27 mouse cellular contexts compared by ENCODE assay signal in the genomic region with DNA sequence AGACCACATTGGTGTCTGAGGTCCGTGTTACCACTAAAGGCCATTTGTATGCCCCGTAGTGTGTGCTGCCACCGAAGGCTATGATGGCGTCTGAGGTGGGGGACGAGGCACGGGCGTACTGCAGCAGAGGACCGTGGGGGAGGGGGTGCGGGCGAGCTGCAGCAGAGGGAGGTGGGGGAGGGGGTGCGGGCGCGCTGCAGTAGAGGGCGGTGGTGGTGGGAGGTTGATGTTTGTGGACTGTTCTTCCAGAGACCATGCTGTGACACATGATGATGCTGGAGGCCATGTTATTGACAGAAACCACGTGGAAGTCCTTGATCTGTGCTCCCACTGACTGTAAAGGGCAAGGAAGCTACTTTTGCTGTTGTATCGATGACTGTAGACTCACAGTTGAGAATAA. TPM values are rescaled to one million over a fixed set of nuclear protein-coding genes. Genes with fewer than 3 reads are reported as not detected.
DNase-seq lines count a peak whose midpoint lies in the region; ATAC-seq lines count a peak whose summit lies in the region.
"Had no signal": no experiment of that assay in that cellular context is flagged by ENCODE, and none has a peak within 500 bp of the region (broad histone marks: within the 10 kb centered on the region; RNA-seq: fewer than 3 reads in every experiment).

No protein-coding gene starts in this region.

- no peak overlapping the region for H3K4me3 ChIP-seq in liver, embryonic 12.5 days
- H3K4me3 ChIP-seq in liver, embryonic 16.5 days (ENCODE audit: low read depth, low read length) = no peak overlapping the region
- no peak overlapping the region for H3K4me3 ChIP-seq in liver, embryonic 11.5 days (ENCODE audit: low read depth, low read length)
- H3K4me3 ChIP-seq: embryonic facial prominence, embryonic 10.5 days; embryonic facial prominence, embryonic 12.5 days; forebrain, embryonic 10.5 days; forebrain, embryonic 12.5 days had no signal

- H3K27ac ChIP-seq in liver, embryonic 12.5 days = no peak overlapping the region
- no peak overlapping the region for H3K27ac ChIP-seq in liver, embryonic 16.5 days (ENCODE audit: low read length)
- no peak overlapping the region for H3K27ac ChIP-seq in liver, embryonic 11.5 days (ENCODE audit: low read depth, low read length)
- H3K27ac ChIP-seq: embryonic facial prominence, embryonic 10.5 days; embryonic facial prominence, embryonic 12.5 days; forebrain, embryonic 10.5 days; forebrain, embryonic 12.5 days had no signal

- H3K4me2 ChIP-seq in liver, embryonic 12.5 days = no peak overlapping the region; the same call in 1 of the 2 replicates
- H3K4me2 ChIP-seq in liver, embryonic 16.5 days (ENCODE audit: low read depth, low read length) = no peak overlapping the region
- H3K4me2 ChIP-seq in liver, embryonic 11.5 days = no peak overlapping the region
- H3K4me2 ChIP-seq: embryonic facial prominence, embryonic 12.5 days; forebrain, embryonic 12.5 days had no signal

- peaks cover 35% of the 10 kb centered on the region for H3K36me3 ChIP-seq in liver, embryonic 12.5 days
- H3K36me3 ChIP-seq in liver, embryonic 16.5 days (ENCODE audit: control insufficient read depth, insufficient read depth) = peaks cover 10% of the 10 kb centered on the region
- H3K36me3 ChIP-seq in liver, embryonic 11.5 days (ENCODE audit: control insufficient read depth, insufficient read depth, low read length) = peaks cover 7% of the 10 kb centered on the region; the same call in 1 of the 2 replicates

- no peak overlapping the region for H3K9ac ChIP-seq in liver, embryonic 12.5 days
- H3K9ac ChIP-seq in liver, embryonic 16.5 days (ENCODE audit: low read depth, low read length) = no peak overlapping the region
- no peak overlapping the region for H3K9ac ChIP-seq in liver, embryonic 11.5 days (ENCODE audit: low read depth, low read length)
- H3K9ac ChIP-seq: embryonic facial prominence, embryonic 12.5 days; forebrain, embryonic 12.5 days had no signal

- no peaks in the 10 kb centered on the region for H3K27me3 ChIP-seq in liver, embryonic 12.5 days (replicated peaks)
- no peaks in the 10 kb centered on the region for H3K27me3 ChIP-seq in liver, embryonic 16.5 days (ENCODE audit: control insufficient read depth, insufficient read depth, low read depth, low read length)
- no peaks in the 10 kb centered on the region for H3K27me3 ChIP-seq in liver, embryonic 11.5 days (replicated peaks; ENCODE audit: control insufficient read depth, insufficient read depth, low read length)
- H3K27me3 ChIP-seq: CH12.LX; embryonic facial prominence, embryonic 12.5 days; forebrain, embryonic 12.5 days; Patski had no signal

- no peak; the same call in 1 of the 2 replicates for ATAC-seq in liver, embryonic 12.5 days
- peak; percentile 53 for ATAC-seq in liver, embryonic 16.5 days (ENCODE audit: low read depth)
- no peak for ATAC-seq in liver, embryonic 11.5 days (replicated peaks; ENCODE audit: low FRiP score)
- ATAC-seq in erythroid progenitor cell, adult 5-6 weeks (replicated peaks; ENCODE audit: low FRiP score, poor library complexity, severe bottlenecking) = no peak
- ATAC-seq: activated CD4-positive, CD25-positive, alpha-beta regulatory T cell, adult 4 months; CD4-positive, CD25-positive, alpha-beta regulatory T cell, adult 4 months; forebrain, embryonic 14.5 days; forebrain, embryonic 16.5 days; Patski had no signal

- DNase-seq in adrenal gland, adult 2 months = peak; percentile 48
- DNase-seq in adrenal gland, postnatal 14 days = no peak
- peak; percentile 23 for DNase-seq in liver
- DNase-seq in liver, embryonic 11.5 days (ENCODE audit: low spot score) = no peak
- DNase-seq in ES-CJ7 (ENCODE audit: low read depth, low spot score) = peak; percentile 33
- DNase-seq: adrenal gland, postnatal 10 days; adrenal gland, postnatal 36 days; B cell, adult 2 months; cerebellum, adult 11-12 months; cerebellum, adult 2 months; cerebellum, adult 9-10 months; cerebellum, postnatal 10 days; cerebellum, postnatal 25 days had no signal

- WGBS in liver, embryonic 12.5 days (ENCODE audit: insufficient replicate concordance) = 42% methylated on average over 16 of the region's 16 CpGs
- WGBS in liver, embryonic 16.5 days (ENCODE audit: insufficient replicate concordance) = 41% methylated on average over 16 of the region's 16 CpGs
- 42% methylated on average over 15 of the region's 16 CpGs for WGBS in liver, embryonic 11.5 days

- peaks cover 30% of the 10 kb centered on the region for H3K4me1 ChIP-seq in liver, embryonic 12.5 days
- H3K4me1 ChIP-seq in liver, embryonic 16.5 days (ENCODE audit: control insufficient read depth, low read depth, low read length) = no peaks in the 10 kb centered on the region; the same call in none of the 2 replicates
- H3K4me1 ChIP-seq in liver, embryonic 11.5 days (replicated peaks; ENCODE audit: control insufficient read depth, insufficient read depth, low read length) = no peaks in the 10 kb centered on the region; the same call in 1 of the 2 replicates
- H3K4me1 ChIP-seq: embryonic facial prominence, embryonic 12.5 days; forebrain, embryonic 12.5 days had no signal

- H3K9me3 ChIP-seq in liver, embryonic 12.5 days (replicated peaks) = no peaks in the 10 kb centered on the region
- H3K9me3 ChIP-seq in liver, embryonic 16.5 days (replicated peaks; ENCODE audit: control insufficient read depth, low read length) = no peaks in the 10 kb centered on the region
- H3K9me3 ChIP-seq in liver, embryonic 11.5 days (ENCODE audit: control insufficient read depth, low read length) = no peaks in the 10 kb centered on the region
- H3K9me3 ChIP-seq: embryonic facial prominence, embryonic 10.5 days; embryonic facial prominence, embryonic 12.5 days; forebrain, embryonic 10.5 days; forebrain, embryonic 12.5 days had no signal

RNA-seq across cellular contexts. Expression of a gene that starts 12.3 kb away (rescaled TPM):
- total RNA-seq in adrenal gland, adult 2 months (2021) = 100 to 1,000 TPM; 197 to 420 TPM
- 38.8 and 52.2 TPM in 2 replicates for polyA plus RNA-seq in adrenal gland, adult 2 months (2012; rRNA removed)
- total RNA-seq in adrenal gland, postnatal 14 days (2021) = 248 and 268 TPM in 2 replicates
- 493 and 510 TPM in 2 replicates for polyA plus RNA-seq in liver, embryonic 12.5 days (2016; fragmentation: Nextera tagmentation; extraction: Ambion mirVana)
- polyA plus RNA-seq in liver, embryonic 16.5 days (2015; fragmentation: Nextera tagmentation; extraction: Ambion mirVana) = 256 and 289 TPM in 2 replicates
- polyA plus RNA-seq in liver, embryonic 11.5 days (2014; fragmentation: Nextera tagmentation; extraction: Ambion mirVana) = 741 and 785 TPM in 2 replicates
- total RNA-seq in erythroid progenitor cell, adult 5-6 weeks (2015; ENCODE audit: low replicate concordance) = 215 and 223 TPM in 2 replicates
- total RNA-seq in erythroid progenitor cell, adult 5-6 weeks (2017; ENCODE audit: low replicate concordance) = 5.6 and 62.1 TPM in 2 replicates

RNA-seq across cellular contexts. Expression of a gene that starts 13.6 kb away (rescaled TPM):
- total RNA-seq in adrenal gland, adult 2 months (2021) = 100 to 1,000 TPM; 178 to 206 TPM
- 54.8 and 96.2 TPM in 2 replicates for polyA plus RNA-seq in adrenal gland, adult 2 months (2012; rRNA removed)
- total RNA-seq in adrenal gland, postnatal 14 days (2021) = 145 and 151 TPM in 2 replicates
- 41.5 and 45.9 TPM in 2 replicates for polyA plus RNA-seq in liver, embryonic 12.5 days (2016; fragmentation: Nextera tagmentation; extraction: Ambion mirVana)
- polyA plus RNA-seq in liver, embryonic 16.5 days (2015; fragmentation: Nextera tagmentation; extraction: Ambion mirVana) = 76.6 and 83.2 TPM in 2 replicates
- polyA plus RNA-seq in liver, embryonic 11.5 days (2014; fragmentation: Nextera tagmentation; extraction: Ambion mirVana) = 57.7 and 66.8 TPM in 2 replicates
- 10.9 and 15.1 TPM in 2 replicates for total RNA-seq in erythroid progenitor cell, adult 5-6 weeks (2015; ENCODE audit: low replicate concordance)
- total RNA-seq in erythroid progenitor cell, adult 5-6 weeks (2017; ENCODE audit: low replicate concordance) = 8.0 and 8.5 TPM in 2 replicates

RNA-seq across cellular contexts. Expression of a gene that starts 17.9 kb away (rescaled TPM):
- total RNA-seq in adrenal gland, adult 2 months (2021) = 10 to 100 TPM; 62.6 to 73.7 TPM
- polyA plus RNA-seq in adrenal gland, adult 2 months (2012; rRNA removed) = 43.9 and 48.7 TPM in 2 replicates
- total RNA-seq in adrenal gland, postnatal 14 days (2021) = 84.9 and 89.9 TPM in 2 replicates
- polyA plus RNA-seq in liver, embryonic 12.5 days (2016; fragmentation: Nextera tagmentation; extraction: Ambion mirVana) = 104 and 111 TPM in 2 replicates
- 58.6 and 60.9 TPM in 2 replicates for polyA plus RNA-seq in liver, embryonic 16.5 days (2015; fragmentation: Nextera tagmentation; extraction: Ambion mirVana)
- polyA plus RNA-seq in liver, embryonic 11.5 days (2014; fragmentation: Nextera tagmentation; extraction: Ambion mirVana) = 188 and 198 TPM in 2 replicates
- total RNA-seq in erythroid progenitor cell, adult 5-6 weeks (2015; ENCODE audit: low replicate concordance) = 2.9 and 3.4 TPM in 2 replicates
- total RNA-seq in erythroid progenitor cell, adult 5-6 weeks (2017; ENCODE audit: low replicate concordance) = 0.68 and 6.3 TPM in 2 replicates

RNA-seq across cellular contexts. Expression of a gene that starts 20.6 kb away (rescaled TPM):
- total RNA-seq in adrenal gland, adult 2 months (2021) = 10 to 100 TPM; 42.7 to 44.0 TPM
- polyA plus RNA-seq in adrenal gland, adult 2 months (2012; rRNA removed) = 12.7 and 14.2 TPM in 2 replicates
- total RNA-seq in adrenal gland, postnatal 14 days (2021) = 48.8 and 69.5 TPM in 2 replicates
- polyA plus RNA-seq in liver, embryonic 12.5 days (2016; fragmentation: Nextera tagmentation; extraction: Ambion mirVana) = 45.2 and 46.2 TPM in 2 replicates
- polyA plus RNA-seq in liver, embryonic 16.5 days (2015; fragmentation: Nextera tagmentation; extraction: Ambion mirVana) = 17.5 and 19.5 TPM in 2 replicates
- 93.5 and 95.5 TPM in 2 replicates for polyA plus RNA-seq in liver, embryonic 11.5 days (2014; fragmentation: Nextera tagmentation; extraction: Ambion mirVana)
- 42.5 and 59.5 TPM in 2 replicates for total RNA-seq in erythroid progenitor cell, adult 5-6 weeks (2015; ENCODE audit: low replicate concordance)
- total RNA-seq in erythroid progenitor cell, adult 5-6 weeks (2017; ENCODE audit: low replicate concordance) = 32.9 and 39.7 TPM in 2 replicates

RNA-seq across cellular contexts. Expression of a gene that starts 43.1 kb away (rescaled TPM):
- 1 to 10 TPM in 1 of 2 experiments, not detected in 1; 3.2 TPM for total RNA-seq in adrenal gland, adult 2 months (2021)
- 6.4 and 8.7 TPM in 2 replicates for polyA plus RNA-seq in adrenal gland, adult 2 months (2012; rRNA removed)
- 0.78 TPM in 1 of 2 replicates, not detected in the other for total RNA-seq in adrenal gland, postnatal 14 days (2021)
- polyA plus RNA-seq in liver, embryonic 12.5 days (2016; fragmentation: Nextera tagmentation; extraction: Ambion mirVana) = not detected in 2 replicates
- polyA plus RNA-seq in liver, embryonic 16.5 days (2015; fragmentation: Nextera tagmentation; extraction: Ambion mirVana) = not detected in 2 replicates
- polyA plus RNA-seq in liver, embryonic 11.5 days (2014; fragmentation: Nextera tagmentation; extraction: Ambion mirVana) = 0.47 TPM in 1 of 2 replicates, not detected in the other
- total RNA-seq in erythroid progenitor cell, adult 5-6 weeks (2015; ENCODE audit: low replicate concordance) = 2.5 TPM in 1 of 2 replicates, not detected in the other
- total RNA-seq in erythroid progenitor cell, adult 5-6 weeks (2017; ENCODE audit: low replicate concordance) = not detected in 2 replicates
- total RNA-seq: adrenal gland, postnatal 36 days; CH12.LX had no signal
- polyA plus RNA-seq: activated CD4-positive, CD25-positive, alpha-beta regulatory T cell, adult 4 months; CD4-positive, CD25-positive, alpha-beta regulatory T cell, adult 4 months; embryonic facial prominence, embryonic 12.5 days; embryonic facial prominence, embryonic 14.5 days; forebrain, embryonic 12.5 days; forebrain, embryonic 16.5 days had no signal

Comparison
In these comparisons a context has a peak if more than half of its experiments do, and no peak if none do; other contexts are left out.
1. DNase-seq: peak in adrenal gland, adult 2 months (single experiment), liver (single experiment) and ES-CJ7 (single experiment); none in adrenal gland, postnatal 14 days (single experiment) and liver, embryonic 11.5 days (single experiment).